Mouse (Mus musculus): ENCODE results near the gene Aspg. TPM values are rescaled to one million over a fixed set of nuclear protein-coding genes. Genes with fewer than 3 reads are reported as not detected.

Gene Aspg
- total and polyA plus RNA-seq, 2 experiments, result 162 to 612 TPM

DNA sequence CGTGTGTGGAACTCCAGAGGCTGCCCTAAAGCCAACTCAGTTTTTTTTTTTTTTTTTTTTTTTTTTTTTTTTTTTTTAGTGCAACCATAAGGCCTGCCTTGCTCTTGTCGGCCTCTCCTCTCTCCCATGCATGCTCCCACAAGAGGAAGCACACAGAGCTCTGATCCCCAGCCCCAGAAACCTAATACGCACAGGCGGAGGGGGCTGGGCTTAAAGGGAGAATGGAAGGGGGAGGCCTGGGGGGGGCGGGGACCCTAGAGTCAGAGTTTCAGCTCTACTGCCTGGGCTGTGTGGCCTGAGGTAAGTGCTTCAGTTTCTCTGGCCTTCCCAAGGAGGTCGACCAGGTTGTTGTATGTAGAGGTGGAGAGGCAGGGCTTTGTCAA lies 45.5 kb downstream of the Aspg start:
- TF ChIP-seq CTCF (IDR thresholded peaks at IDR 0.05; ENCODE audit: low read depth, low read length), result no peak
- no peak for TF ChIP-seq POLR2A (IDR thresholded peaks at IDR 0.05; ENCODE audit: extremely low read depth, insufficient read depth, low read length)
- H3K4me1 ChIP-seq (ENCODE audit: control insufficient read depth, insufficient read depth, low read length), result peaks cover 3% of the 10 kb centered on the region; the same call in 1 of the 2 replicates
- no peak overlapping the region for H3K27ac ChIP-seq (replicated peaks; ENCODE audit: insufficient read depth, low read depth, low read length)
- no peaks in the 10 kb centered on the region for H3K79me2 ChIP-seq (ENCODE audit: control insufficient read depth, insufficient read depth, low read length)
- WGBS, result 71% methylated on average over 6 of the region's 6 CpGs
- no peaks in the 10 kb centered on the region for H3K36me3 ChIP-seq (ENCODE audit: control insufficient read depth, insufficient read depth, low read length)
- no peak for DNase-seq (ENCODE audit: extremely low read depth, low read depth, low spot score)
- H3K9ac ChIP-seq (ENCODE audit: low read depth, low read length), result no peak overlapping the region
- 0 out of 2 replicates have a peak, but pooled peaks cover under 1% of the 10 kb centered on the region for H3K27me3 ChIP-seq (ENCODE audit: control insufficient read depth, insufficient read depth, low read length)
- H3K4me3 ChIP-seq (ENCODE audit: insufficient read depth, low read depth, low read length), result no peak overlapping the region

DNA sequence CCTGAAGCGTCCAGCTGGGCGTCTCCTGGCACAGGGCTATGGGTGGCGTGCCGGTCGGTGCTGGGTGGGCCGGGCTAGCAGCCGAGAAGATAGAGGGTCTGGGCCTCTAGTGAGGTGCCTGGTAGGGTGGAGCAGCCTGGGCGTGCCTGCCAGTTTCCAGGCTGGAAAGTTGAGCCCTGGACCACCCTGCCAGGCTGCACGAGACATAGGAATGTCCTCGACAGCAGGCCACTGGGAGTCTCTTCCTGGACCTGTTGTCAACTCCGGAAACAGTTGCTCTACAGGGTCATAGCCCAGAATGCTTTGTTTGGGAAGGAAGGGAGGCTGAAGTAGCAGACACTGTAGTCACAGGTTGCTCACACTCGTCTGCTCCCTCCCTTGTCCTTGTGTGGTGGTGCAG lies 47.1 kb downstream of the Aspg start:
- Histone ChIP-seq H3K79me2 (ENCODE audit: control insufficient read depth, insufficient read depth, low read length) (no peaks in the 10 kb centered on the region), H3K4me3 (ENCODE audit: insufficient read depth, low read depth, low read length) (no peak overlapping the region), H3K27ac (replicated peaks; ENCODE audit: insufficient read depth, low read depth, low read length) (peak overlapping the region; percentile 19), H3K36me3 (ENCODE audit: control insufficient read depth, insufficient read depth, low read length) (no peaks in the 10 kb centered on the region), H3K9ac (ENCODE audit: low read depth, low read length) (no peak overlapping the region), H3K4me1 (ENCODE audit: control insufficient read depth, insufficient read depth, low read length) (peaks cover 3% of the 10 kb centered on the region; the same call in 1 of the 2 replicates), H3K27me3 (ENCODE audit: control insufficient read depth, insufficient read depth, low read length) (no peaks in the 10 kb centered on the region)
- WGBS, result 77% methylated on average over 12 of the region's 12 CpGs
- TF ChIP-seq CTCF (IDR thresholded peaks at IDR 0.05; ENCODE audit: low read depth, low read length), result no peak
- TF ChIP-seq POLR2A (IDR thresholded peaks at IDR 0.05; ENCODE audit: extremely low read depth, insufficient read depth, low read length), result no peak
- no peak for DNase-seq (ENCODE audit: extremely low read depth, low read depth, low spot score)

DNA sequence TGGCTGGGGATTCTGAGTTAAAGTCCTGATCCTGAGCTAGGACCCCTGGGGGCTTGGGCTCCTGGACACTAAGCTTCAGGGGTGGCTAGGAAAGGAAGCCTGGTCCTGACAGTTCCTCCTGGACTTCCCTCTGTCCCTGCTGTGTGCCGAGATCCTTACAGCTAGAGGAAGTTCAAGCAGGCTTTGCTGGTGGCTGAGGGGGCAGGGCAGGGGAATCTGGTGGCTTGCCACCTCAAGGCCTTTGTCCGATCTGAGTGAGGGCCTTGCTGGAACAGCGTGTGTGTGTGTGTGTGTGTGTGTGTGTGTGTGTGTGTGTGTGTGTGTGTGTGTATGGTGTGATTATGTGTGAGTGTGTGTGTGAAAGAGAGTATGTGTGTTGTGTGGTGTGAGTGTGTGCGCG lies 48.0 kb downstream of the Aspg start:
- no peak for TF ChIP-seq POLR2A (IDR thresholded peaks at IDR 0.05; ENCODE audit: extremely low read depth, insufficient read depth, low read length)
- no peak for TF ChIP-seq CTCF (IDR thresholded peaks at IDR 0.05; ENCODE audit: low read depth, low read length)
- H3K9ac ChIP-seq (ENCODE audit: low read depth, low read length), result no peak overlapping the region
- no peaks in the 10 kb centered on the region for H3K79me2 ChIP-seq (ENCODE audit: control insufficient read depth, insufficient read depth, low read length)
- H3K4me3 ChIP-seq (ENCODE audit: insufficient read depth, low read depth, low read length), result no peak overlapping the region
- peak overlapping the region; percentile 54 for H3K27ac ChIP-seq (replicated peaks; ENCODE audit: insufficient read depth, low read depth, low read length)
- no peaks in the 10 kb centered on the region for H3K27me3 ChIP-seq (ENCODE audit: control insufficient read depth, insufficient read depth, low read length)
- DNase-seq (ENCODE audit: extremely low read depth, low read depth, low spot score), result no peak
- WGBS, result 81% methylated on average over 5 of the region's 5 CpGs
- no peaks in the 10 kb centered on the region for H3K36me3 ChIP-seq (ENCODE audit: control insufficient read depth, insufficient read depth, low read length)
- H3K4me1 ChIP-seq (ENCODE audit: control insufficient read depth, insufficient read depth, low read length), result peaks cover 3% of the 10 kb centered on the region; the same call in 1 of the 2 replicates

DNA sequence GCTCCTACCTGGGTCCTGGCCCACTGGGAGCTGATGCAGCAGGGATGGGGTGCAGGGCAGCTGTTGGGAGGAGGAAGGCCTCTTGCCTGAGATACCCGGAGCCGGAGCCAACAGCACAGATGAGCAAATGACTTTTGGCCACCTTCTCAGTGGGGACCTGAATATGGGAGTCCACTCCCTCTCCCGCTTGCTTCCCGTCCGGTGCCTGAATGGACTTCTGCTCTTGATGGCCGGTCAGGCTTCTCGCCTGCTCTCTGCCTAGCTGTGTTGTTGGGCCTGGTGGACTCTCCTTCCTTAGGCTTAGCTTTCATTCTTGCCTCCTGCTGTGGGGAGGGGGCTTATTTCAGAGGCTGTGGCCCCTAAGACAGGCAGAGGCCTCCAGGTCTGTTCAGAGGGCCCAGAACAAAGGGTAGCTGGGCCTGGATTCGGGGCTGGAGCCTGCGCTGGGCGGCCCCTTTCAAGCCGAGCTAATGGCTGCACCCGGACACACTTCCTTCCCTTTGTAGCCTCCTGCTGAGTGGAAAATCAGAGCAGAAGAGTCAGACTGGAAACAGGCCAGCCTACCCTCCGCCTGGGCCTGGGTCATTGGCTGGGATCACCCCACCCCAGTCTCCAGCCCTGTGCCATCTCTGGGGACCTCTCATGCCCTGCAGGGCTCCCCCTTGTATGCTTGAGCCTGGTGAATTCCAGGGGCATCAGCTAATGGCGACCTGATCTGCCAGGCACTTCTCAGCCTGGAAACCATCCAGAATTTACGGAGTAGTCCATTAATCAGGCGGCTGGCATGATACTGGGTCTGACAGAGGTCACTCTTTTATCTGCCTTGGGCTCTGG lies 49.0 kb downstream of the Aspg start:
- DNase-seq (ENCODE audit: extremely low read depth, low read depth, low spot score), result no peak
- TF ChIP-seq CTCF (IDR thresholded peaks at IDR 0.05; ENCODE audit: low read depth, low read length) (no peak), POLR2A (IDR thresholded peaks at IDR 0.05; ENCODE audit: extremely low read depth, insufficient read depth, low read length) (no peak)
- Histone ChIP-seq H3K4me1 (ENCODE audit: control insufficient read depth, insufficient read depth, low read length) (peaks cover 3% of the 10 kb centered on the region; the same call in 1 of the 2 replicates), H3K27me3 (ENCODE audit: control insufficient read depth, insufficient read depth, low read length) (no peaks in the 10 kb centered on the region), H3K9ac (ENCODE audit: low read depth, low read length) (peak overlapping the region; percentile 26; the same call in 1 of the 2 replicates), H3K4me3 (ENCODE audit: insufficient read depth, low read depth, low read length) (no peak overlapping the region), H3K36me3 (ENCODE audit: control insufficient read depth, insufficient read depth, low read length) (no peaks in the 10 kb centered on the region), H3K27ac (replicated peaks; ENCODE audit: insufficient read depth, low read depth, low read length) (peak overlapping the region; percentile 49), H3K79me2 (ENCODE audit: control insufficient read depth, insufficient read depth, low read length) (no peaks in the 10 kb centered on the region)
- 66% methylated on average over 16 of the region's 16 CpGs for WGBS

DNA sequence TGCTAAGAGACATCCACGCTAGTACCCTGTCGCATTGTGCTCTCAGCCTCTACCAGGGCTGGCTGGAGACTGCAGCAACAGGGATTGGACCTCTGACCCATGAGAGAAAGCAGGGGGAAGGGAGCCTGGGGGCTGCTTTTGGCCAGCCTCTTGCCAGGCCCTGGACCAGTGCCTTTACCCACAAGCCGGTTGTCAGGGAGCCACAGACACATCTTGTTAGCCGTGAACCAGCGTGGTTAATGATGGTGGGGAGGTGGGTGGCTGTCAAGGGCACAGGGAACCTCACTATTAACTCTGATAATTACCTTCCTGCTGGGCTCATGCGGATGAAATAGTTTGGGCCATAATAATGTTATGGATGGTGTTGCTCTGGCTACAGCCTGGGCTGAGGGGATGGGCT lies 50.3 kb downstream of the Aspg start:
- no peak for TF ChIP-seq CTCF (IDR thresholded peaks at IDR 0.05; ENCODE audit: low read depth, low read length)
- no peak for TF ChIP-seq POLR2A (IDR thresholded peaks at IDR 0.05; ENCODE audit: extremely low read depth, insufficient read depth, low read length)
- no peak overlapping the region for H3K27ac ChIP-seq (replicated peaks; ENCODE audit: insufficient read depth, low read depth, low read length)
- H3K36me3 ChIP-seq (ENCODE audit: control insufficient read depth, insufficient read depth, low read length), result no peaks in the 10 kb centered on the region
- H3K27me3 ChIP-seq (ENCODE audit: control insufficient read depth, insufficient read depth, low read length), result no peaks in the 10 kb centered on the region
- no peak for DNase-seq (ENCODE audit: extremely low read depth, low read depth, low spot score)
- no peaks in the 10 kb centered on the region for H3K79me2 ChIP-seq (ENCODE audit: control insufficient read depth, insufficient read depth, low read length)
- no peak overlapping the region for H3K9ac ChIP-seq (ENCODE audit: low read depth, low read length)
- WGBS, result 90% methylated on average over 6 of the region's 6 CpGs
- H3K4me3 ChIP-seq (ENCODE audit: insufficient read depth, low read depth, low read length), result no peak overlapping the region
- H3K4me1 ChIP-seq (ENCODE audit: control insufficient read depth, insufficient read depth, low read length), result no peaks in the 10 kb centered on the region; the same call in 1 of the 2 replicates

DNA sequence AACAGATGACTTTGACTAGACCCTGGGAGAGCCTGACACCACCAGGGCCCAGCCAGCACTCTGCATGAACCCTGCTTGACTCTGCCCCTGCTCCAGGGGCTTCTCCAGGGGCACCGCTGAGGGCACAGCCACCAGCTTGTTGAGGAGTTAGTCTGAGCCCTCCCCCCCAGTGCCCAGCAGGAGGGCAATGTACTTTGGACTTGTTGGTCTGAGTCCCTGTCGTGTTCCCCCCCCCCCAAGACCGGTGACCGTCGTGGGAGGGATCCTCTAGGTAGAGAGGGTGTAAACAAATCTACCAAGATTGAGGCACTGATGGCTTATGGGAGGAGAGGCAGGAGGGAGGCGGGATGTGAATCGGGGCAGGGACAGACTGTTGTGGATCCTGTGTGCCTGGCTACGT lies 51.8 kb downstream of the Aspg start:
- H3K36me3 ChIP-seq (ENCODE audit: control insufficient read depth, insufficient read depth, low read length), result no peaks in the 10 kb centered on the region
- WGBS, result 42% methylated on average over 8 of the region's 8 CpGs
- H3K4me3 ChIP-seq (ENCODE audit: insufficient read depth, low read depth, low read length), result no peak overlapping the region
- H3K79me2 ChIP-seq (ENCODE audit: control insufficient read depth, insufficient read depth, low read length), result no peaks in the 10 kb centered on the region
- H3K4me1 ChIP-seq (ENCODE audit: control insufficient read depth, insufficient read depth, low read length), result no peaks in the 10 kb centered on the region; the same call in 1 of the 2 replicates
- H3K27me3 ChIP-seq (ENCODE audit: control insufficient read depth, insufficient read depth, low read length), result no peaks in the 10 kb centered on the region
- TF ChIP-seq CTCF (IDR thresholded peaks at IDR 0.05; ENCODE audit: low read depth, low read length), result no peak
- no peak for DNase-seq (ENCODE audit: extremely low read depth, low read depth, low spot score)
- no peak overlapping the region for H3K27ac ChIP-seq (replicated peaks; ENCODE audit: insufficient read depth, low read depth, low read length)
- no peak overlapping the region for H3K9ac ChIP-seq (ENCODE audit: low read depth, low read length)

Measured in liver, adult 2 months (tissue).